Mouse (Mus musculus) heart, embryonic 10.5 days (tissue): ENCODE data around the gene Tnrc18. TPM values are rescaled to one million over a fixed set of nuclear protein-coding genes. Genes with fewer than 3 reads are reported as not detected.

ENCODE experiments used
- DNase-seq: peaks from one replicate; pipeline ENCODE4 v3.0.0-alpha.2; 2017; ENCODE audit warnings: low spot score
- H3K27ac ChIP-seq: fragments of 300-500 bp; sonication (generic); 2 replicates; pipeline ENCODE4 v1.5.1; 2016; ENCODE audit warnings: mild to moderate bottlenecking
- H3K27me3 ChIP-seq: fragments of 300-500 bp; sonication (generic); 2 replicates; pipeline ENCODE4 v1.6.1; 2016; ENCODE audit warnings: mild to moderate bottlenecking; ENCODE audit not compliant: poor library complexity, insufficient read depth, severe bottlenecking
- H3K36me3 ChIP-seq: fragments of 300-500 bp; sonication (generic); 2 replicates; pipeline ENCODE4 v1.6.1; 2016; ENCODE audit warnings: mild to moderate bottlenecking, moderate library complexity
- H3K4me1 ChIP-seq: fragments of 300-500 bp; sonication (generic); 2 replicates; pipeline ENCODE4 v1.6.1; 2016; ENCODE audit warnings: mild to moderate bottlenecking
- H3K4me3 ChIP-seq: fragments of 300-500 bp; sonication (generic); 2 replicates; pipeline ENCODE4 v1.5.1; 2016; ENCODE audit warnings: mild to moderate bottlenecking, moderate library complexity
- H3K9me3 ChIP-seq: fragments of 300-500 bp; sonication (generic); 2 replicates; pipeline ENCODE4 v1.6.1; 2016; ENCODE audit warnings: mild to moderate bottlenecking, moderate library complexity
- WGBS: fragments of 180-500 bp; shearing (Covaris S2); methylation state at CpG from one replicate; pipeline ENCODE4 v1.1.7; 2016; 5-methylcytosine and 5-hydroxymethylcytosine counted together
- polyA plus RNA-seq: library from polyadenylated mRNA; unstranded; fragments of >200 nt; fragmentation: Nextera tagmentation; extraction: Ambion mirVana; gene quantifications from 2 replicates; pipeline ENCODE4 v1.2.1, GENCODE M21; 2016

Tnrc18 gene
- polyA plus RNA-seq, 1 experiment from 2014 or later: 24.8 TPM

- peaks cover 74% of the 10 kb centered on the region for H3K4me1 ChIP-seq
- WGBS: 81% methylated on average over 13 of the region's 13 CpGs
- peaks cover 51% of the 10 kb centered on the region for H3K36me3 ChIP-seq
- peak overlapping the region; percentile 73 for H3K27ac ChIP-seq
- H3K27me3 ChIP-seq: no peaks in the 10 kb centered on the region
- DNase-seq: no peak
- no peak overlapping the region for H3K4me3 ChIP-seq
- H3K9me3 ChIP-seq: no peaks in the 10 kb centered on the region
Measured at GRCm38 (mm10) chr5:142794582-142794981, 22.9 kb downstream of the Tnrc18 start.

- H3K9me3 ChIP-seq: no peaks in the 10 kb centered on the region
- no peaks in the 10 kb centered on the region for H3K27me3 ChIP-seq
- H3K4me1 ChIP-seq: peaks cover 70% of the 10 kb centered on the region
- DNase-seq: no peak
- peak overlapping the region; percentile 73 for H3K27ac ChIP-seq
- peaks cover 55% of the 10 kb centered on the region for H3K36me3 ChIP-seq
- WGBS: 83% methylated on average over 2 of the region's 2 CpGs
- H3K4me3 ChIP-seq: no peak overlapping the region
Measured at GRCm38 (mm10) chr5:142794161-142794560, 23.3 kb downstream of the Tnrc18 start.

DNA sequence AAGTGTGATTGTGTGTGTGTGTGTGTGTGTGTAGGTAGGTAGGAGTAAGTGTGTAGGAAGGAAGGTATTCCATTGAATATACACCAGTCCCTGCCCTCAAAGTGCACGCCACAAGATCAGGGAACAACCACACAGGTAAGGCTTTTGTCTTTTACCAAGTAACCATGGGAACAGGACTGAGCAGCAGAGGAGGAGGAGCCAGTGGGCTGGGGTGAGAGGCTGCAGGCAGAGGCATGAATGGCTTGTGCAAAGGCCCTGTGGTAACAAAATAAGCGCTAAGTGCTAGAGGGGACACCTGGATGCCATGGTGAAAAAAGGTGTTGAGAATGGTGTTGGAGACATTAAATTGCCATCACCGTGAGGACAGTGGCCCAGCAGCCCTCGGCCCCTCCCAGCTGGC is 24.9 kb downstream of the Tnrc18 start:
- Histone ChIP-seq H3K36me3 (peaks cover 68% of the 10 kb centered on the region), H3K4me3 (no peak overlapping the region), H3K27me3 (no peaks in the 10 kb centered on the region), H3K27ac (no peak overlapping the region), H3K9me3 (no peaks in the 10 kb centered on the region), H3K4me1 (peaks cover 54% of the 10 kb centered on the region)
- 90% methylated on average over 4 of the region's 4 CpGs for WGBS
- no peak for DNase-seq

GRCm38 (mm10) chr5:142788279-142788678 is 29.2 kb downstream of the Tnrc18 start:
- peaks cover 37% of the 10 kb centered on the region for H3K4me1 ChIP-seq
- no peak for DNase-seq
- H3K9me3 ChIP-seq: no peaks in the 10 kb centered on the region
- WGBS: 93% methylated on average over 21 of the region's 23 CpGs
- no peak overlapping the region for H3K4me3 ChIP-seq
- no peaks in the 10 kb centered on the region for H3K27me3 ChIP-seq
- H3K27ac ChIP-seq: no peak overlapping the region
- H3K36me3 ChIP-seq: peaks cover 91% of the 10 kb centered on the region

DNA sequence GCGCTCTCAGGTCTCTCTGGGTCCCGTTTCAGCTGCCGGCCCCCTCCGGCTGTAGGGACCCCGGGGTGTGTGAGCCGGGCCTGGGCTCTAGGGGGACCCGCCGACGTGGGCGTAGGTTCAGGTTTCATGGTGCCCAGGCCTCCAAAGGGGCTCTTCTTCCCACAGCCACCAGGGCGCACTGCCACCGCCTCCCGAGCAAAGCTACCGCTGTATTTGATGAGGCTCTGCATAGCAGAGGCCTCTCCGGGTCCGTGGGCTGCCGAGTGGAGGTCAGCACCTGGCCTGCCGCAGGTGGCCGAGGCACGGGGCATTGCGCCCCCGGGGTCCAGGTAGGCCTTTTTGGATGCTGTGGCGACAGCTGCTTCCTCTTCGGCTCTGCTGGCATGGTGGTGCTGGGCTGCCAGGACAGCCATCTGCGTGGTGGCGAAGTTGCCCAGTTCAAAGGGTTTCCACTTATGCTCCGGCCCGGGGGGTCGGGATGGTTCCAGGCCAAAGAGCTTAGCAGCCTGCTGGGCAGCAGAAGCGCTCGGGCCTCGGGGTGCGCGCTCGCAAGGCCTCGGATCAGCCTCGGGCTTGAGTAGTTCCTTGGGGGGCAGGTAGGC is 30.1 kb downstream of the Tnrc18 start:
- DNase-seq: no peak
- no peak overlapping the region for H3K27ac ChIP-seq
- peaks cover 39% of the 10 kb centered on the region for H3K4me1 ChIP-seq
- H3K9me3 ChIP-seq: no peaks in the 10 kb centered on the region
- peaks cover 91% of the 10 kb centered on the region for H3K36me3 ChIP-seq
- H3K4me3 ChIP-seq: no peak overlapping the region
- 88% methylated on average over 37 of the region's 37 CpGs for WGBS
- no peaks in the 10 kb centered on the region for H3K27me3 ChIP-seq

DNA sequence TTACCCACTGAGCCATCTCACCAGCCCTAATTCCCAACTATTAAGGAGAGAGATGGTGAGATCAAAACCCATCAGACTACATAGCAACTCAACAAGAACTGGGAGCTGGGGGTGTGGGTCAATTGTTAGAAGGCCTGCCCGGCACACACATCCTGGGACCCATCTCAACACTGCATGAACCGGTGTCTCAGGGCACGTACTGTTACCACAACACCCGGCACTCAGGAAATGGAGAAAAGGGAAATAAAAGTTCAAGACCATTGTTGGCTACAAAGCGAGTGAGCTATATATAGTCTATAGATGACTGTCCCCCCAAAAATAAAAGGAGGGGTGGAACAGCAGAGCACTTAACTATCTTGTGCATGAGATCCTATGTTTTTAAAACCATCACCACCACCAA is 30.8 kb downstream of the Tnrc18 start:
- peaks cover 37% of the 10 kb centered on the region for H3K4me1 ChIP-seq
- H3K27ac ChIP-seq: no peak overlapping the region
- H3K4me3 ChIP-seq: no peak overlapping the region
- DNase-seq: no peak
- no peaks in the 10 kb centered on the region for H3K27me3 ChIP-seq
- no peaks in the 10 kb centered on the region for H3K9me3 ChIP-seq
- peaks cover 88% of the 10 kb centered on the region for H3K36me3 ChIP-seq
- WGBS: 96% methylated on average over 5 of the region's 5 CpGs

- Histone ChIP-seq H3K4me3 (no peak overlapping the region), H3K9me3 (no peaks in the 10 kb centered on the region), H3K4me1 (peaks cover 35% of the 10 kb centered on the region), H3K27ac (no peak overlapping the region), H3K27me3 (no peaks in the 10 kb centered on the region), H3K36me3 (peaks cover 86% of the 10 kb centered on the region)
- WGBS: 88% methylated on average over 3 of the region's 3 CpGs
- DNase-seq: no peak
Measured at GRCm38 (mm10) chr5:142786215-142786614, 31.2 kb downstream of the Tnrc18 start.

DNA sequence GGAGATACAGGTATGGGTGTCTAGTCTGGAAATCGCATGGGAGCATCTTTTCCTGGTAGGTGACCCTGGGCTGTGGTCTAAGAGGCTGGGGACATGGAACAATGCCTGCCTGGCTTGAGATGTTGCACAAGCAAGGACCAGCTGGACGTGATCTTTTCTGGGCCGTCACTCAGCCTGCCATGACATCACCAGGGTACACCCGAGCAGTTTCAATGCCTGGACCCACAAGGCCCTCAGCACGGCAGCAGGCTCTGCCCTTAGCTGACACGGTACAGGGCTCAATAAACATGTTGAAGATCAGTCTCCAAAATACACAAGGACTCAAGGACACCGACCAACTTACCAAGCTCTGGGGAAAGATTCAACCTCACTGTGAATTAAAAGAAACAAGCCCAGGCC is 34.3 kb downstream of the Tnrc18 start:
- Histone ChIP-seq H3K4me1 (peaks cover 44% of the 10 kb centered on the region), H3K27me3 (no peaks in the 10 kb centered on the region), H3K36me3 (peaks cover 78% of the 10 kb centered on the region), H3K27ac (no peak overlapping the region), H3K4me3 (no peak overlapping the region), H3K9me3 (no peaks in the 10 kb centered on the region)
- 62% methylated on average over 7 of the region's 7 CpGs for WGBS
- DNase-seq: no peak

DNA sequence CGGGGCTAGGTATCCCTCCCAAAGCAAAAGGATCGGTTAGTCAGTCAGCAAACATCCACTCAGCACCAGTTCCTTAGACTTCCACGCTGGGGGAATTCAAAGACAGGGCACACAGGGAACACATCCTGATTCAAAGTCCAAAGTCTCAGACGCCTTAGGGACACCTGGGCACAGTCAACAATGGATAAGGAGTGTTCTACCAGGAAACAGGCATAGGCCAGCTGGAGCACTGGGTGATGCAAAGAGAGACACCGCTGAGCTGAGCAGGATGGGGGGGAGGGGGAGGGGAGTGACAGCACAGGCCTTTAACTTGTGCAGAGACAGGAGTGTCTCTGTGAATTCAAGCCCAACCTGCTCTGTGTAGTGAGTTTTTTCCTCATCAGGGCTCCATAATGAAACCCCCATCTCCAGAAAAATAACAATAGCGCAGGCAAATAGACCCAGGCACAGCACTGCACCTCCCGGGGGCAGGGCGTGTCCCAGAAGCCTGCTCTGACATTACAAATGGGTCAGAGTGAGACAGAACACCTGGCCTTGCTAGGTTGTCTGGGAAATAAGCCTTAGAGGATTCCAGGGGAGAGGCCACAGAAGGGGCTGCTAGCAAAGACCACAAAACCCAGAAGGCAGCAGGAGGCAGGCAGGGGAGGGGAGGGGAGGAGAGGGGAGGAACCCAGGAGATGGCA is 34.9 kb downstream of the Tnrc18 start:
- Histone ChIP-seq H3K36me3 (peaks cover 78% of the 10 kb centered on the region), H3K27me3 (no peaks in the 10 kb centered on the region), H3K9me3 (no peaks in the 10 kb centered on the region), H3K27ac (no peak overlapping the region), H3K4me1 (peaks cover 47% of the 10 kb centered on the region), H3K4me3 (no peak overlapping the region)
- WGBS: 81% methylated on average over 8 of the region's 8 CpGs
- DNase-seq: no peak

DNA sequence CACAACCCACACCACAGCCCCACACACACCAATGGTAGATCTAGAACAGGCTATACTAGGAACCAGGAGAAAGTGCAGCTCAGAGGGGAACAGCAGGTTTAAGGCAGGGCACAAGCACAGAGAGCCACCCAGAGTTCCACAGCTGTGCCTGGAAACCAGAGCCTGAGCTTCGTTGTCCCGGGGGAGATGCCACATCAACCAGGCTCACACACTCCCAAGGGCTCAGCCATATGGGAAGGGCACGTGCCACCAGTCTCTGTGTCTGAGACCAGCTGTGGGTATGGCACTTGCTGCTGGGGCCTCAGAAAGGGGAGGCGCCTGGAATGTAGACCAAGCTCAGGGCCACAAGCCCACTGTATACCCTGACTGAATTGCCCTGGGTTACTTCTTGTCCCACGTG is 36.9 kb downstream of the Tnrc18 start:
- Histone ChIP-seq H3K27ac (peak overlapping the region; percentile 63; the same call in 1 of the 2 replicates), H3K9me3 (no peaks in the 10 kb centered on the region), H3K27me3 (no peaks in the 10 kb centered on the region), H3K36me3 (peaks cover 78% of the 10 kb centered on the region), H3K4me3 (no peak overlapping the region), H3K4me1 (peaks cover 42% of the 10 kb centered on the region)
- DNase-seq: no peak
- 76% methylated on average over 5 of the region's 5 CpGs for WGBS

GRCm38 (mm10) chr5:142778871-142779270 is 38.6 kb downstream of the Tnrc18 start:
- Histone ChIP-seq H3K27me3 (no peaks in the 10 kb centered on the region), H3K4me3 (no peak overlapping the region), H3K9me3 (no peaks in the 10 kb centered on the region), H3K27ac (no peak overlapping the region), H3K4me1 (peaks cover 39% of the 10 kb centered on the region), H3K36me3 (peaks cover 80% of the 10 kb centered on the region)
- DNase-seq: no peak
- WGBS: 76% methylated on average over 6 of the region's 6 CpGs

DNA sequence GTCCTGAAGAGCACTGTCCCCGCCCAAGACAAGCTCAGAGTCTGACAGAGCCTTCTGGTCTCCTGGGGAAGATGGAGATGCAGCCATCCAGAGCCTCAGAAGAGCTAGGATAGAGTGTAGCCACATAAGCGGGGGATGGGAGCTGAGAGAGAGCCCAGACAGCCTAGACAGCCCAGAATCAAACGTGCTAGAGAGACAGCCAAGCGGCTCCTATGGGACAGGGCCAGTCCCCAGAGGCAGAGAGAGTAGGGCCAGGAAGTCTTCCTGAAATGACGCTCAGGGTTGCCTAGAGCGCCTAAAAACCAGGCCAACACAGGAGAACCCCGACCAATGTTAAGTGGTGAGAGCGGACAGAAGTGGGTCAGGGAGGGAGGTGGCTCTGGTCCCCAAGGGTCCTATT is 39.3 kb downstream of the Tnrc18 start:
- WGBS: 69% methylated on average over 8 of the region's 8 CpGs
- Histone ChIP-seq H3K4me1 (peaks cover 38% of the 10 kb centered on the region), H3K9me3 (no peaks in the 10 kb centered on the region), H3K27ac (0 out of 2 replicates have a peak overlapping the region, but pooled peaks have one; percentile 16), H3K36me3 (peaks cover 80% of the 10 kb centered on the region), H3K27me3 (no peaks in the 10 kb centered on the region), H3K4me3 (no peak overlapping the region)
- no peak for DNase-seq

GRCm38 (mm10) chr5:142776080-142776479 is 41.4 kb downstream of the Tnrc18 start:
- Histone ChIP-seq H3K4me1 (peaks cover 36% of the 10 kb centered on the region), H3K36me3 (peaks cover 87% of the 10 kb centered on the region), H3K4me3 (no peak overlapping the region), H3K9me3 (no peaks in the 10 kb centered on the region), H3K27ac (no peak overlapping the region), H3K27me3 (no peaks in the 10 kb centered on the region)
- no peak for DNase-seq
- WGBS: 89% methylated on average over 13 of the region's 13 CpGs
